Mouse (Mus musculus): ENCODE data around the gene Slc45a2. TPM values are rescaled to one million over a fixed set of nuclear protein-coding genes. Genes with fewer than 3 reads are reported as not detected.

The Slc45a2 gene
- polyA plus RNA-seq, 1 experiment: not detected

DNA sequence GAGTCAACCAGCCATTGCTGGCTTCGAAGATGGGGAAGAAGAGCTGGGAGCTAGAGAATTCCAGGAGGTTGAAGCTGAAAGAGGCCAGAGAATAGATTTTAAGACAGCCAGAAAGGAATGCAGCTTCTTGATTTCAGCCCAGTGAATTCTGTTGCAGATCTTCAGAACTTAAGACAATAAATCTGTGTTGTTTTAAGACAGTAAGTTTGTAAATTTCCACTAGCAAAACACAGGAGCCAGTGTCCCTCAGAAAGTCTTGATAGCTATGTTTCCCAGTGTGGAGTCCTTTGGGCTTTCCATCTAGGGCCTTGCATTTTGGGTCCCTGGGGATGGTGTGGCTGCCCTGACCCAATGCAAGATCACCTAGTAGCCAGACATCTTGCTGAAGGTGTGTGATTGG is 62.4 kb downstream of the Slc45a2 start:
- TF ChIP-seq CTCF (IDR thresholded peaks at IDR 0.05; ENCODE audit: borderline replicate concordance, insufficient read depth, low read length) (no peak), POLR2A (IDR thresholded peaks at IDR 0.05; ENCODE audit: low read depth, low read length) (no peak)
- H3K27ac ChIP-seq (ENCODE audit: insufficient read depth, low read length): no peak overlapping the region
- H3K4me3 ChIP-seq (ENCODE audit: insufficient read depth, low read length): no peak overlapping the region
- H3K4me1 ChIP-seq (ENCODE audit: control insufficient read depth, insufficient read depth, low read length): peaks cover 6% of the 10 kb centered on the region; the same call in 1 of the 2 replicates

GRCm38 (mm10) chr15:11064160-11064557 is 63.6 kb downstream of the Slc45a2 start:
- Histone ChIP-seq H3K4me3 (ENCODE audit: insufficient read depth, low read length) (no peak overlapping the region), H3K4me1 (ENCODE audit: control insufficient read depth, insufficient read depth, low read length) (peaks cover 6% of the 10 kb centered on the region; the same call in 1 of the 2 replicates), H3K27ac (ENCODE audit: insufficient read depth, low read length) (peak overlapping the region; percentile 52)
- TF ChIP-seq CTCF (IDR thresholded peaks at IDR 0.05; ENCODE audit: borderline replicate concordance, insufficient read depth, low read length): no peak
- no peak for TF ChIP-seq POLR2A (IDR thresholded peaks at IDR 0.05; ENCODE audit: low read depth, low read length)

DNA sequence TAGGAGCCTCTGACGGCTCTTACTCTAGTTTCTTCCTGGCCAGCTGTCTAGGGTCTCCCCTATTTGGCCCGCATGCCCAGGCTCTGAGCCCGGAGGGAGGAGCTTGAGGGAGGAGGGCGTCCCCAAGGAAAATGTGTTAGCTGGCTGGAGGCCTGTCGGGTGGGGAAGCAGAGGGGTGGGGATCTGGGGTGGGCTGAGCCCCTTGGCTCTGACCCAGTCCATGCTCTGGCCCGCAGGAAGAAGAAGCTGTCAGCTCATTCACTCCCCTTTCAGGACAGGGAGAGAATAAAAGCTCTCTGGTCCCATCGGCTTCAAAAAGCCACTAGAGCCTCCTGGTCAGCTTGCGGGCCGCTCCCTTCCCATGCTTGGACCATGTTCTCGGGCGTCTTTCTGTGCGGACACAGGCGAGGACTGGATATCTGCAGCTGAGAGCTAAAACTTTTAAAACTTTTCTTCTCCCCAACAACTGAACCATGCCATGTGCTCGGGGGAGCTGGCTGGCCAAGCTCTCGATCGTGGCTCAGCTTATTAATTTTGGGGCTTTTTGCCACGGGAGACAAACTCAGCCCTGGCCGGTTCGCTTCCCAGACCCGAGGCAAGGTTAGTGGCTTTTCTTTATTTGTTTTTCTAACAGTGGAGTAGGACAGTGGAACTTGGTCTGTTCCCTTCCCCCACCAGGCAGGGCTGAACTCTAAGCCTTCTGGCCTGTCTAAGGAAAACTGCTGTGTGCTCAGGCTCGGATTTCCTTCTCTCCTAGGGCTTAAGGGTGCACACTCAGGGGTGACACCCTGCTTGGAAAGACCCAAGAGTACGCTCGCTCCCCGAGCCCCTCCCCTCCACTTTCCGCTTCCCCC is 64.3 kb downstream of the Slc45a2 start, which contains the start of gene Adamts12:
Gene Adamts12, plus strand, starts transcription at position 233 of the 854 bp plus-strand sequence.
- TF ChIP-seq POLR2A (IDR thresholded peaks at IDR 0.05; ENCODE audit: low read depth, low read length) (peak; percentile 67), CTCF (IDR thresholded peaks at IDR 0.05; ENCODE audit: borderline replicate concordance, insufficient read depth, low read length) (no peak)
- peak within 1 kb of the TSS; percentile 83 for H3K27ac ChIP-seq (ENCODE audit: insufficient read depth, low read length)
- peaks cover 6% of the 10 kb centered on the region; the same call in 1 of the 2 replicates for H3K4me1 ChIP-seq (ENCODE audit: control insufficient read depth, insufficient read depth, low read length)
- peak within 1 kb of the TSS; percentile 47 for H3K4me3 ChIP-seq (ENCODE audit: insufficient read depth, low read length)

GRCm38 (mm10) chr15:11065528-11066171 is 65.1 kb downstream of the Slc45a2 start:
- Histone ChIP-seq H3K27ac (ENCODE audit: insufficient read depth, low read length) (peak overlapping the region; percentile 83), H3K4me1 (ENCODE audit: control insufficient read depth, insufficient read depth, low read length) (peaks cover 6% of the 10 kb centered on the region; the same call in 1 of the 2 replicates), H3K4me3 (ENCODE audit: insufficient read depth, low read length) (peak overlapping the region; percentile 47)
- TF ChIP-seq POLR2A (IDR thresholded peaks at IDR 0.05; ENCODE audit: low read depth, low read length) (no peak; the same call in 1 of the 2 replicates), CTCF (IDR thresholded peaks at IDR 0.05; ENCODE audit: borderline replicate concordance, insufficient read depth, low read length) (no peak)

- Histone ChIP-seq H3K4me1 (ENCODE audit: control insufficient read depth, insufficient read depth, low read length) (peaks cover 6% of the 10 kb centered on the region; the same call in 1 of the 2 replicates), H3K27ac (ENCODE audit: insufficient read depth, low read length) (peak overlapping the region; percentile 54), H3K4me3 (ENCODE audit: insufficient read depth, low read length) (peak overlapping the region; percentile 47)
- TF ChIP-seq POLR2A (IDR thresholded peaks at IDR 0.05; ENCODE audit: low read depth, low read length): no peak
These were observed 65.8 kb downstream of the Slc45a2 start for GRCm38 (mm10) chr15:11066299-11066698.

GRCm38 (mm10) chr15:11067891-11068290 is 67.4 kb downstream of the Slc45a2 start:
- Histone ChIP-seq H3K4me1 (ENCODE audit: control insufficient read depth, insufficient read depth, low read length) (peaks cover 6% of the 10 kb centered on the region; the same call in 1 of the 2 replicates), H3K4me3 (ENCODE audit: insufficient read depth, low read length) (no peak overlapping the region), H3K27ac (ENCODE audit: insufficient read depth, low read length) (no peak overlapping the region)
- TF ChIP-seq CTCF (IDR thresholded peaks at IDR 0.05; ENCODE audit: borderline replicate concordance, insufficient read depth, low read length) (no peak), POLR2A (IDR thresholded peaks at IDR 0.05; ENCODE audit: low read depth, low read length) (no peak)

GRCm38 (mm10) chr15:11075726-11076361 is 75.3 kb downstream of the Slc45a2 start:
- TF ChIP-seq CTCF (IDR thresholded peaks at IDR 0.05; ENCODE audit: borderline replicate concordance, insufficient read depth, low read length): no peak
- no peak for TF ChIP-seq POLR2A (IDR thresholded peaks at IDR 0.05; ENCODE audit: low read depth, low read length)
- H3K4me1 ChIP-seq (ENCODE audit: control insufficient read depth, insufficient read depth, low read length): no peaks in the 10 kb centered on the region
- no peak overlapping the region for H3K27ac ChIP-seq (ENCODE audit: insufficient read depth, low read length)
- H3K4me3 ChIP-seq (ENCODE audit: insufficient read depth, low read length): no peak overlapping the region

Other genes starting within 250 kb of the Slc45a2 start
- 131 and 180 TPM in 2 replicates for gene C1qtnf3, start 48.4 kb upstream of the Slc45a2 start, polyA plus RNA-seq (2011; ENCODE audit: insufficient read length, low read depth, missing spikeins)
- 12.0 and 12.7 TPM in 2 replicates for gene Amacr, start 19.0 kb upstream of the Slc45a2 start, polyA plus RNA-seq (2011; ENCODE audit: insufficient read length, low read depth, missing spikeins)
- gene Rxfp3, start 37.3 kb downstream of the Slc45a2 start, polyA plus RNA-seq (2011; ENCODE audit: insufficient read length, low read depth, missing spikeins): 0.28 TPM in 1 of 2 replicates, not detected in the other
- 35.1 and 40.9 TPM in 2 replicates for gene Adamts12, start 64.1 kb downstream of the Slc45a2 start, polyA plus RNA-seq (2011; ENCODE audit: insufficient read length, low read depth, missing spikeins)

Data from embryonic fibroblast, embryonic 13.5 days (primary cell).